Mouse (Mus musculus) lung, postnatal 0 days (tissue): ENCODE measurements around the gene Zbtb37.

ENCODE experiments used
- CTCF ChIP-seq: IDR thresholded peaks from 2 replicates; pipeline ENCODE4 v1.5.1; 2016; ENCODE audit warnings: antibody characterized with exemption, mild to moderate bottlenecking
- EP300 ChIP-seq: IDR thresholded peaks from 2 replicates; pipeline ENCODE4 v1.6.1; 2016; ENCODE audit warnings: antibody characterized with exemption, mild to moderate bottlenecking, control low read depth

GRCm38 (mm10) chr1:161016378-161016777 lies 18.3 kb downstream of the Zbtb37 start:
- TF ChIP-seq EP300: no peak
- TF ChIP-seq CTCF: no peak
